ENCODE assay signal across 8 mouse cellular contexts in genomic region chr5:38632463-38633449, GRCm38 (mm10). TPM values are rescaled to one million over a fixed set of nuclear protein-coding genes. Genes with fewer than 3 reads are reported as not detected.
DNase-seq lines count a peak whose midpoint lies in the region; ATAC-seq lines count a peak whose summit lies in the region.

No protein-coding gene starts in this region.

- no peaks in the 10 kb centered on the region for H3K27me3 ChIP-seq in lung, embryonic 15.5 days

- ATAC-seq in granulocyte monocyte progenitor cell, adult 5-6 weeks (replicated peaks; ENCODE audit: poor library complexity, severe bottlenecking) = peak; percentile 55
- ATAC-seq in lung, embryonic 15.5 days (ENCODE audit: borderline replicate concordance, extremely low read depth, low FRiP score, low TSS enrichment) = 0 out of 2 replicates have a peak, but pooled peaks have one; percentile 46

- H3K4me1 ChIP-seq in lung, embryonic 15.5 days = no peaks in the 10 kb centered on the region; the same call in 1 of the 2 replicates

- WGBS in lung, embryonic 15.5 days = 63% methylated on average over 13 of the region's 13 CpGs

- H3K4me2 ChIP-seq in lung, embryonic 15.5 days = no peak overlapping the region

- no peaks in the 10 kb centered on the region for H3K36me3 ChIP-seq in lung, embryonic 15.5 days

- no peak overlapping the region for H3K4me3 ChIP-seq in lung, embryonic 15.5 days

- peak; percentile 78 for DNase-seq in CD4-positive, CD25-positive, alpha-beta regulatory T cell, adult 2 months (ENCODE audit: low read depth, low spot score)
- peak; percentile 64 for DNase-seq in adrenal gland, adult 2 months
- DNase-seq in embryo, embryonic 11.5 days (ENCODE audit: low read depth, low spot score) = peak; percentile 67
- DNase-seq in layer of hippocampus, adult 11-12 months (ENCODE audit: low spot score) = peak; percentile 80
- DNase-seq in ovary, postnatal 14 days (ENCODE audit: low spot score) = peak; percentile 62
- DNase-seq in thymus, postnatal 10 days (ENCODE audit: low spot score in 2 of 2) = peak; percentile 25 to 63

- H3K9me3 ChIP-seq in lung, embryonic 15.5 days = no peaks in the 10 kb centered on the region

- no peak overlapping the region for H3K9ac ChIP-seq in lung, embryonic 15.5 days

- no peak overlapping the region for H3K27ac ChIP-seq in lung, embryonic 15.5 days

RNA-seq across cellular contexts. Expression of gene Zfp518b, which starts 51.9 kb away (rescaled TPM):
- 1 to 10 TPM; 2.7 to 5.9 TPM for total RNA-seq in adrenal gland, adult 2 months (2021)
- 0.83 and 0.97 TPM in 2 replicates for polyA plus RNA-seq in adrenal gland, adult 2 months (2012; rRNA removed)
- total RNA-seq in granulocyte monocyte progenitor cell, adult 5-6 weeks (2014; fragmentation: Nextera tagmentation) = 5.5 and 12.3 TPM in 2 replicates
- 6.3 and 8.2 TPM in 2 replicates for total RNA-seq in granulocyte monocyte progenitor cell, adult 5-6 weeks (2017)
- 15.2 and 18.1 TPM in 2 replicates for polyA plus RNA-seq in lung, embryonic 15.5 days (2015; fragmentation: Nextera tagmentation; extraction: Ambion mirVana)
